Mouse (Mus musculus): Measurements from ENCODE around the gene Pgf.

Gene Pgf

GRCm38 (mm10) chr12:85192461-85193108 is 15.0 kb upstream of the Pgf start:
- in situ Hi-C loops (cut with MseI, MboI), result no loop called here

- in situ Hi-C loops (cut with MseI, MboI), result no loop called here
Measured at GRCm38 (mm10) chr12:85190290-85190689, 12.7 kb upstream of the Pgf start.

GRCm38 (mm10) chr12:85186361-85186760 is 8.8 kb upstream of the Pgf start:
- in situ Hi-C loops (cut with MseI, MboI), result no loop called here

- in situ Hi-C loops (cut with MseI, MboI), result no loop called here
Measured at GRCm38 (mm10) chr12:85185810-85186209, 8.2 kb upstream of the Pgf start.

- in situ Hi-C loops (cut with MseI, MboI), result no loop called here
Measured at GRCm38 (mm10) chr12:85184118-85184517, 6.5 kb upstream of the Pgf start.

GRCm38 (mm10) chr12:85182898-85183297 is 5.3 kb upstream of the Pgf start:
- in situ Hi-C loops (cut with MseI, MboI), result no loop called here

DNA sequence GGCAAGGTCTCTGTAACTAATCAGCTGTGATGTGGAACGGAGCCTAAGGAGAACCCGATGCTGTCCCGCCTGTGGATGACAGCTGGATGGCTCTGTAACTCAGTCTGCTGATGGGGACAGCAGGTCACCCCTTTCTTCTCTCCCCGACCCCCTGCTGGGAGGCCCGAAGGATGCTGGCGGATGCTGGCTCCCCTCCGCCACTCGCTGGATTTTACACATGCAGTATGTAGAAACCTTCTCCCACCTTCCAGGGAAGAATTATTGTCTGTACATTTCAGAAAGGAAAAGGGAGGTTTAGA is 4.7 kb upstream of the Pgf start:
- in situ Hi-C loops (cut with MseI, MboI), result no loop called here

DNA sequence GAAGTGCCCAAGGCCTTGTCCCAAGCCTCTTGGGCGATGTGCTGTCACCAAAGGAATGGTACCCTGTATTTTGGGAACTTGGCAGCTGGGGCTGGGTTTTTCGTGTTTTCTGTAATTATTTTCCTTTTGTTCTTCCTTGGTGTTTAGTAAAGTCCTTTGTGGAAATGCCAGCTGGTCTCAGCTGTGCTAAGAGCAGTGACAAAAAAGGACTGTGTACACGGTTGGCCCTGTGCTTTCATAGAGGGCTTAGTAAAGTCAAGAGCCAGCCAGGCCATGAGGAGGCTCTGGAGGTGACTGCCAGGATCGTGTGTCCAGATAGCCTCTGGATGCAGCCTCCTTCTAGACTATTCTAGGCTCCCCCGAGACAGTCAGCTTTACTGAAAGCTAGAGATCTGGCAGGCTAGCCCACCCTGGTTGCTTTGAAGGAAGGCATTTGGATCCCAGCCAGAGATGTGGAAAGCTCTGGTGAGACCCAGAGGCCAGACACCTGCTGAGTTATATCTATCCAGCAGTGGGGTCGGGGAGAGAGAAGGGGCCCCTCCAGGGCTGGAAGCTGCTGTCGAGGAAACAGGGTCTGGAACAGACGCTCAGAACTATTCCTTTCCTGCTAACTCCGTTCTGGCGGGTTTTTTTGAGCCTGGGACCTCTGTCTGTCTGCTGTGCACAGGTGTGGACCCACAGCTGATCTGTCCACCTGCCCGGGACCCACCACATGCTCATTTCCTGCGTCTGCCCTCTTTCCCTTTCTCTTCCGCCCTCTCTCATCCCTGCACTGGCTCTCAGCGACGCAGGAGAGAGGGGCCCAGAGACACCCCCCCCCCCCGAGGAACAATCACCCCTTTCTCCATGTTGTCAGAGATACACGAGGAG is 4.1 kb upstream of the Pgf start:
- in situ Hi-C loops (cut with MseI, MboI), result no loop called here

- in situ Hi-C loops (cut with MseI, MboI), result no loop called here
Measured at GRCm38 (mm10) chr12:85178294-85178693, 704 bp upstream of the Pgf start.

- in situ Hi-C loops (cut with MseI, MboI), result no loop called here
Measured at GRCm38 (mm10) chr12:85176846-85177523, 605 bp downstream of the Pgf start.

GRCm38 (mm10) chr12:85175926-85176845 is 1.4 kb downstream of the Pgf start:
- in situ Hi-C loops (cut with MseI, MboI), result no loop called here

GRCm38 (mm10) chr12:85175087-85175675 is 2.4 kb downstream of the Pgf start:
- in situ Hi-C loops (cut with MseI, MboI), result no loop called here

DNA sequence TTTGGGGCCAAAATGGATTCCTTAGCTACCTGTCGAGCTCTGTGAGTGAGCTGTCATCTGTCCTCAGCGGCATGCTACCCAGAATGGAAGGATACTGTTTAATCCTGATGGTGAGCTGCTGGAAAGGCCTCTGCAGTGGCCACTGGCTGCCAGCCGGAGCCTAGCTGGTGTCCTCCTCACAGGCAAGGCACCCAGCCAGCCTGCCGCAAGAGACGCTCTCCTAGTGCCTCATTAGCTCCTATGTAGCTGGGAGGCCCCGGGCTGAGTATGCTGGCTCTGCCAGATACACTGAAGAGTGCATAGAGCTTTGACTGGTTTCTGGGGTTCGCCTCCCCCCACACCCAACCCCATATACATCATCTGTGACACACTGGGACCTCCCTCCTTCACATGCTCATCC is 3.6 kb downstream of the Pgf start:
- in situ Hi-C loops (cut with MseI, MboI), result no loop called here

GRCm38 (mm10) chr12:85170948-85171307 is 6.7 kb downstream of the Pgf start:
- in situ Hi-C loops (cut with MseI, MboI), result no loop called here

DNA sequence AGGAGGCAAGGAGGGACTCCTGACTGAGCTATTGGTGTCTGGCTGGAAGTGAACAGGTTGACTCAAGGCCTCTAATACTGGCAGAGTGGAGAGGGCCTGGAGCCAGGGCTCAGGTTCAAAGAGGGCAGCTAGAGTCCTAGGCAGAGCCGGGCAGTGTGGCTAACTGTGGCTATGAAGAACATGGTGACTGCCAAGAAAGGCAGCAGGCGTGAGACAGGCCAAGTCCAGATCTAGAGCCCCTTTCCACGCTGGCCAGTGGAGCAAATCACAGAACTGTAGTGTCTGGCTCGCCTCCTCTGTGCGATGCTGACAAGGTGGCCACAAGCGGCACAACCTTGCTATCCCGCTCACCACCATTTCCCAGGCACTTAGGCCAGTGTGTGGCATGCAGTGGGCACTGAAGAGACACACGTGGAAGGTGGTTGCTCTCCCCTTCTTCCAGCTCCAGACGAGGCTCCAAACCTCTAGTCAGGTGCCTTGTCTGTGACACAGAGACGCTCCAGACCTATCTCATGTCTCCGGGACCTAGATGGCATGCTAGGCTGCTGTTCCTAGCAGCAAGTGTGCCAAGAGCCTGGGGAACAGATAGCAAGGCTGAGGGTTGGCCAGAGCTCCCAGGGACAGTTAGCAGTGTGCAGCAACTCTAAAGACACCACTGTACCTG is 7.2 kb downstream of the Pgf start:
- in situ Hi-C loops (cut with MseI, MboI), result no loop called here

GRCm38 (mm10) chr12:85169877-85170276 is 7.7 kb downstream of the Pgf start:
- in situ Hi-C loops (cut with MseI, MboI), result no loop called here

DNA sequence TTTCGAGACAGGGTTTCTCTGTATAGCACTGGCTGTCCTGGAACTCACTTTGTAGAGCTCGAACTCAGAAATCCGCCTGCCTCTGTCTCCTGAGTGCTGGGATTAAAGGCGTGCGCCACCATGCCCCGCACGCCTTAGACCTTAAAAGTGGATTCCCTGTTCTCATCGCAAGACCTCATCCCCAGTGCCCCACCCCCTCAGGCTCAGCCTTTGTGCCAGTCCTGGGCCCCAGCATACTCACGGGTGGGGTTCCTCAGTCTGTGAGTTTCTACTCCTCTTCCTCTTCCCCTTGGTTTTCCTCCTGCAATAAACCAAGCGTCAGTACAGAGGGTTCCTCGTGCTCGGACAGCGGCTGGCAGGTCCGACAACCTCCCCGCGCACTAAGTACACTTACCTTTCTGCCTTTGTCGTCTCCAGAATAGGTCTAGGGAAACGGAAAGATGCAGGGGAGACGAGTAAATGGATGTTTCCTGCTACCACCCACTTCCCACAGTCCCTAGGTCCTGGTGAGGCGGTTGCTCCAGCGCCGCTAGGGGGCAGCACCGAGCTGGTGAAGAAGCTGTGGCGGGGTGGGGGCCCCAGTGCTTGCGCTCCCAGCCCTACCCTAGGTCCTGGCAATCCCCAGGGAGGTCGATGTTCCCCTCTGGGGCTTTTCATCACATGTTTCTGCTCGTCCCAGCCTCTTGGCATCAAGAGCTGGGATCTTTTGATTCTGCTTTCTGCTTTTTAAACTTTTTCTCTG is 8.3 kb downstream of the Pgf start:
- in situ Hi-C loops (cut with MseI, MboI), result no loop called here

DNA sequence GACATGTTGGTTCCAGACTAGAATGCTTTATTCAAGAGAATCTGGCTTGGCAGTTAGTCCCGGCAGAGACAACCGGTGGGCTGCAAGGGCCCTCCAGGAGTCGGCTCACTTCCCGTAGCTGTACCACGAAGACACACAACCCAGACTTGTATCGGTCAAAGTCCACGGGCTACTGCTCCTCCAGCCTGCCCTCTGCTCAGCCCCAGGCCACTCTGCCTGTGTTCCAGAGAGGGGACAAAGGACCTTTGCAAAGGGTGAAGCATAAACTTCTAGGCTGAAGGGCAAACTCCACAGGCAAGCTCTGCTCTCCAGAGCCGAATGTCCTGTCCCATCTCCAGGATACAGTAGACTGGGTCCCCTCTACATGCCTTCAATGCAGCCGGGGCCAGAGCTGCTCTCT is 11.0 kb downstream of the Pgf start:
- in situ Hi-C loops (cut with MseI, MboI), result no loop called here

DNA sequence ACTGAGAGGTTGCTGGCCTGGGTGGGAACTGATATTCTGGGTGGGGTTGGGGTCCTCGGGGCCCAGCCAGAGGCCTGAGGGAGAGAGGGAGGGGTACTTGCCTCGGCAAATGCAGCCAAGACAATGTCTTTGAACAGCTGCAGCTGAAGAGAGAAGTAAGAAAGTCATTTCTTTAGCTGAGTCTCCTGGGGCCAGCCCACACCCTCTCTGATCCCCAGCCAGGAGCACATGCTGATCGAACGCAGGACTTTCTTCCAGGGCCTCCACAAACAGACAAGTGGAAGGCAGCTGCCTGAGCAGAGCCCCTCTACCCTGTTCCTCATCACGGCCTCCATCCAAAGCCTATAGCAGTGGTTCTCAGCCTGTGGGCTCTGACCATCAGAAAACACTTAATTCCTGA is 12.6 kb downstream of the Pgf start:
- in situ Hi-C loops (cut with MseI, MboI), result no loop called here

DNA sequence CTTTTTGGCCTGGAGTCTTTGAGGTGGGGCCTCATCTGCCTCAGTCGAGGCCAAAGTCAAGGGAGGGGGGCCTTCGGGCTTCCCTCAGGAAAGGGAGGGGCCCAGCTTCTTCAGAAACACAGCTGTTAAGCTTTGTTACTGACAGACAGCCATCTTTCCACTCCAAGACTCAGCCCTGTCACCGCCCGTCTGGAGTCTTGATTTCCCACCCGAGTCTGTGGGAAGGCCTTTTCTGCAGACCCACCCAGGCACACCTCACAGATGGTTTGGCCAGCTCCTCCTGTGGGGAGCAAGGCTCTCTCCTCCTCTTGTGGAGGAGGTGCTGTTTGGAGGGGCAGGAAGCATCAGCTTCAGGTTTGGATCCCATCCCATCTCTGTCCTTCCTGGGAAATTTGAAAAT is 18.0 kb downstream of the Pgf start:
- in situ Hi-C loops (cut with MseI, MboI), result loop anchor here in 1 of 2 experiments (10.0 kb wide), 1 partner anchor 125 kb away; the partner anchor contains the start of genes Acyp1 and Zc2hc1c
